ENCODE assay signal across 8 mouse cellular contexts in genomic region chr1:139421521-139421874, GRCm38 (mm10). TPM values are rescaled to one million over a fixed set of nuclear protein-coding genes. Genes with fewer than 3 reads are reported as not detected.
DNase-seq lines count a peak whose midpoint lies in the region; ATAC-seq and TF ChIP-seq lines count a peak whose summit lies in the region.

No protein-coding gene starts in this region.

- H3K27me3 ChIP-seq in intestine, postnatal 0 days (replicated peaks; ENCODE audit: control insufficient read depth, insufficient read depth, low read length): 0 out of 2 replicates have a peak, but pooled peaks cover 4% of the 10 kb centered on the region
- no peaks in the 10 kb centered on the region for H3K27me3 ChIP-seq in neural tube, embryonic 14.5 days (ENCODE audit: control insufficient read depth, insufficient read depth, low read length)

- H3K9ac ChIP-seq in intestine, postnatal 0 days (ENCODE audit: low read depth, low read length): peak overlapping the region; percentile 83; the same call in 1 of the 2 replicates
- peak overlapping the region; percentile 87 for H3K9ac ChIP-seq in neural tube, embryonic 14.5 days (replicated peaks; ENCODE audit: low read depth, low read length)

- TF ChIP-seq CTCF in lung, adult 2 months (IDR thresholded peaks at IDR 0.05; ENCODE audit: insufficient read depth, low read length): no peak
- TF ChIP-seq CTCF in embryonic fibroblast, embryonic 13.5 days (IDR thresholded peaks at IDR 0.05; ENCODE audit: borderline replicate concordance, insufficient read depth, low read length): no peak
- no peak for TF ChIP-seq CTCF in intestine, postnatal 0 days (IDR thresholded peaks at IDR 0.05; ENCODE audit: low read depth)

- no peak for DNase-seq in lung, adult 2 months
- DNase-seq in lung, adult 18-20 months: no peak
- no peak for DNase-seq in thymus, postnatal 25 days
- no peak for DNase-seq in ovary, postnatal 14 days (ENCODE audit: low spot score)
- DNase-seq in embryo, embryonic 9.5 days (ENCODE audit: extremely low spot score): no peak

- H3K36me3 ChIP-seq in intestine, postnatal 0 days (ENCODE audit: control insufficient read depth, insufficient read depth): no peaks in the 10 kb centered on the region
- no peaks in the 10 kb centered on the region for H3K36me3 ChIP-seq in neural tube, embryonic 14.5 days (ENCODE audit: control insufficient read depth, insufficient read depth, low read length)

- ATAC-seq in intestine, postnatal 0 days: no peak
- ATAC-seq in neural tube, embryonic 14.5 days (ENCODE audit: low read depth): peak; percentile 15; the same call in 1 of the 2 replicates

- 2% methylated on average over 8 of the region's 8 CpGs for WGBS in lung, adult 2 months
- 2% methylated on average over 8 of the region's 8 CpGs for WGBS in intestine, postnatal 0 days
- WGBS in neural tube, embryonic 14.5 days: 3% methylated on average over 8 of the region's 8 CpGs

- peak overlapping the region; percentile 82 for H3K4me2 ChIP-seq in intestine, postnatal 0 days (replicated peaks; ENCODE audit: low read depth)
- peak overlapping the region; percentile 88 for H3K4me2 ChIP-seq in neural tube, embryonic 14.5 days (ENCODE audit: low read depth, low read length)

- no peaks in the 10 kb centered on the region for H3K9me3 ChIP-seq in intestine, postnatal 0 days (ENCODE audit: control insufficient read depth)
- H3K9me3 ChIP-seq in neural tube, embryonic 14.5 days (ENCODE audit: control insufficient read depth, low read length): no peaks in the 10 kb centered on the region

- TF ChIP-seq POLR2A in lung, adult 2 months (IDR thresholded peaks at IDR 0.05; ENCODE audit: borderline replicate concordance, extremely low read depth, low read depth, low read length): no peak
- no peak for TF ChIP-seq POLR2A in embryonic fibroblast, embryonic 13.5 days (IDR thresholded peaks at IDR 0.05; ENCODE audit: low read depth, low read length)

- peak overlapping the region; percentile 65 for H3K4me3 ChIP-seq in lung, adult 2 months (replicated peaks; ENCODE audit: extremely low read depth, low read depth, low read length)
- H3K4me3 ChIP-seq in embryonic fibroblast, embryonic 13.5 days (ENCODE audit: insufficient read depth, low read length): peak overlapping the region; percentile 63
- peak overlapping the region; percentile 75 for H3K4me3 ChIP-seq in intestine, postnatal 0 days (ENCODE audit: low read depth, low read length)
- peak overlapping the region; percentile 96 for H3K4me3 ChIP-seq in neural tube, embryonic 14.5 days (ENCODE audit: low read depth, low read length)

- H3K4me1 ChIP-seq in lung, adult 2 months (ENCODE audit: control insufficient read depth, insufficient read depth, low read length): peaks cover 12% of the 10 kb centered on the region
- H3K4me1 ChIP-seq in embryonic fibroblast, embryonic 13.5 days (ENCODE audit: control insufficient read depth, insufficient read depth, low read length): peaks cover 9% of the 10 kb centered on the region
- 0 out of 2 replicates have a peak, but pooled peaks cover 6% of the 10 kb centered on the region for H3K4me1 ChIP-seq in intestine, postnatal 0 days (replicated peaks; ENCODE audit: control insufficient read depth, insufficient read depth, low read length)
- H3K4me1 ChIP-seq in neural tube, embryonic 14.5 days (ENCODE audit: control insufficient read depth, insufficient read depth, low read length): peaks cover 27% of the 10 kb centered on the region

- no peak overlapping the region for H3K27ac ChIP-seq in embryonic fibroblast, embryonic 13.5 days (ENCODE audit: insufficient read depth, low read length)
- H3K27ac ChIP-seq in intestine, postnatal 0 days (ENCODE audit: low read depth, low read length): no peak overlapping the region
- H3K27ac ChIP-seq in neural tube, embryonic 14.5 days (ENCODE audit: low read depth, low read length): peak overlapping the region; percentile 91; the same call in 1 of the 2 replicates

RNA-seq across cellular contexts. Expression of gene Zbtb41, which starts 0.6 kb away (rescaled TPM):
- polyA plus RNA-seq in lung, adult 2 months (2012; rRNA removed): 2.7 and 4.0 TPM in 2 replicates
- polyA plus RNA-seq in embryonic fibroblast, embryonic 13.5 days (2011; ENCODE audit: insufficient read length, low read depth, missing spikeins): 38.9 and 41.1 TPM in 2 replicates
- polyA plus RNA-seq in intestine, postnatal 0 days (2015; fragmentation: Nextera tagmentation; extraction: Ambion mirVana): 2.4 and 3.2 TPM in 2 replicates
- 24.6 and 26.5 TPM in 2 replicates for polyA plus RNA-seq in neural tube, embryonic 14.5 days (2014; fragmentation: Nextera tagmentation; extraction: Ambion mirVana)

RNA-seq across cellular contexts. Expression of gene Aspm, which starts 33.1 kb away (rescaled TPM):
- 0.12 and 0.24 TPM in 2 replicates for polyA plus RNA-seq in lung, adult 2 months (2012; rRNA removed)
- polyA plus RNA-seq in embryonic fibroblast, embryonic 13.5 days (2011; ENCODE audit: insufficient read length, low read depth, missing spikeins): 11.7 and 21.4 TPM in 2 replicates
- polyA plus RNA-seq in intestine, postnatal 0 days (2015; fragmentation: Nextera tagmentation; extraction: Ambion mirVana): 3.0 and 3.2 TPM in 2 replicates
- 2.3 and 2.5 TPM in 2 replicates for polyA plus RNA-seq in neural tube, embryonic 14.5 days (2014; fragmentation: Nextera tagmentation; extraction: Ambion mirVana)

RNA-seq across cellular contexts. Expression of gene Crb1, which starts 44.6 kb away (rescaled TPM):
- 0.23 and 0.32 TPM in 2 replicates for polyA plus RNA-seq in lung, adult 2 months (2012; rRNA removed)
- not detected in 2 replicates for polyA plus RNA-seq in embryonic fibroblast, embryonic 13.5 days (2011; ENCODE audit: insufficient read length, low read depth, missing spikeins)
- 0.03 TPM in 1 of 2 replicates, not detected in the other for polyA plus RNA-seq in intestine, postnatal 0 days (2015; fragmentation: Nextera tagmentation; extraction: Ambion mirVana)
- 1.1 and 1.5 TPM in 2 replicates for polyA plus RNA-seq in neural tube, embryonic 14.5 days (2014; fragmentation: Nextera tagmentation; extraction: Ambion mirVana)
